Mouse (Mus musculus): Measurements from ENCODE around the gene Lrrc17. TPM values are rescaled to one million over a fixed set of nuclear protein-coding genes. Genes with fewer than 3 reads are reported as not detected.
"Not testable (repeated sequence)": the region's sequence is repeated elsewhere in the genome, so short reads cannot be mapped to it uniquely, and the experiment has no call there.

The Lrrc17 gene
- polyA plus RNA-seq, 1 experiment from 2014 or later: 14.0 TPM

- H3K9me3 ChIP-seq (ENCODE audit: control insufficient read depth, low read length): no peaks in the 10 kb centered on the region
- H3K27me3 ChIP-seq (ENCODE audit: control insufficient read depth, insufficient read depth, low read length): no peaks in the 10 kb centered on the region
- H3K4me2 ChIP-seq: no peak overlapping the region
- H3K4me1 ChIP-seq (ENCODE audit: control insufficient read depth, insufficient read depth, low read length): no peaks in the 10 kb centered on the region
- ATAC-seq (ENCODE audit: low FRiP score) (no peak), DNase-seq (ENCODE audit: low spot score, missing footprints) (peak; percentile 75)
- H3K36me3 ChIP-seq (ENCODE audit: control insufficient read depth, insufficient read depth, low read length): no peaks in the 10 kb centered on the region
- WGBS: 91% methylated on average over 3 of the region's 3 CpGs
- H3K9ac ChIP-seq (ENCODE audit: low read length): no peak overlapping the region
- H3K4me3 ChIP-seq (ENCODE audit: low read depth, low read length): no peak overlapping the region
- H3K27ac ChIP-seq (ENCODE audit: low read depth, low read length): no peak overlapping the region
Observed at GRCm38 (mm10) chr5:21578136-21578535, 34.8 kb downstream of the Lrrc17 start.

GRCm38 (mm10) chr5:21586763-21587162, 43.4 kb downstream of the Lrrc17 start:
- Histone ChIP-seq H3K27me3 (ENCODE audit: control insufficient read depth, insufficient read depth, low read length) (no peaks in the 10 kb centered on the region), H3K4me1 (ENCODE audit: control insufficient read depth, insufficient read depth, low read length) (no peaks in the 10 kb centered on the region), H3K9ac (ENCODE audit: low read length) (no peak overlapping the region), H3K9me3 (ENCODE audit: control insufficient read depth, low read length) (no peaks in the 10 kb centered on the region), H3K4me2 (no peak overlapping the region), H3K4me3 (ENCODE audit: low read depth, low read length) (no peak overlapping the region), H3K27ac (ENCODE audit: low read depth, low read length) (no peak overlapping the region), H3K36me3 (ENCODE audit: control insufficient read depth, insufficient read depth, low read length) (no peaks in the 10 kb centered on the region)
- 57% methylated on average over 6 of the region's 6 CpGs for WGBS
- DNase-seq (ENCODE audit: low spot score, missing footprints): peak; percentile 89
- ATAC-seq (ENCODE audit: low FRiP score): no peak

GRCm38 (mm10) chr5:21587683-21588082, 44.3 kb downstream of the Lrrc17 start:
- H3K4me2 ChIP-seq: no peak overlapping the region
- no peaks in the 10 kb centered on the region for H3K4me1 ChIP-seq (ENCODE audit: control insufficient read depth, insufficient read depth, low read length)
- ATAC-seq (ENCODE audit: low FRiP score): no peak
- H3K4me3 ChIP-seq (ENCODE audit: low read depth, low read length): no peak overlapping the region
- no peaks in the 10 kb centered on the region for H3K36me3 ChIP-seq (ENCODE audit: control insufficient read depth, insufficient read depth, low read length)
- H3K9ac ChIP-seq (ENCODE audit: low read length): no peak overlapping the region
- WGBS: 77% methylated on average over 7 of the region's 7 CpGs
- H3K9me3 ChIP-seq (ENCODE audit: control insufficient read depth, low read length): no peaks in the 10 kb centered on the region
- no peaks in the 10 kb centered on the region for H3K27me3 ChIP-seq (ENCODE audit: control insufficient read depth, insufficient read depth, low read length)
- no peak overlapping the region for H3K27ac ChIP-seq (ENCODE audit: low read depth, low read length)
- no peak for DNase-seq (ENCODE audit: low spot score, missing footprints)

GRCm38 (mm10) chr5:21588220-21588619, 44.9 kb downstream of the Lrrc17 start:
- DNase-seq (ENCODE audit: low spot score, missing footprints): no peak
- Histone ChIP-seq H3K4me1 (ENCODE audit: control insufficient read depth, insufficient read depth, low read length) (no peaks in the 10 kb centered on the region), H3K27ac (ENCODE audit: low read depth, low read length) (no peak overlapping the region), H3K27me3 (ENCODE audit: control insufficient read depth, insufficient read depth, low read length) (no peaks in the 10 kb centered on the region), H3K4me3 (ENCODE audit: low read depth, low read length) (no peak overlapping the region), H3K4me2 (no peak overlapping the region), H3K9ac (ENCODE audit: low read length) (no peak overlapping the region), H3K9me3 (ENCODE audit: control insufficient read depth, low read length) (no peaks in the 10 kb centered on the region), H3K36me3 (ENCODE audit: control insufficient read depth, insufficient read depth, low read length) (no peaks in the 10 kb centered on the region)
- 90% methylated on average over 13 of the region's 13 CpGs for WGBS
- ATAC-seq (ENCODE audit: low FRiP score): no peak

GRCm38 (mm10) chr5:21592106-21592505, 48.7 kb downstream of the Lrrc17 start:
- H3K27me3 ChIP-seq (ENCODE audit: control insufficient read depth, insufficient read depth, low read length): no peaks in the 10 kb centered on the region
- H3K36me3 ChIP-seq (ENCODE audit: control insufficient read depth, insufficient read depth, low read length): no peaks in the 10 kb centered on the region
- no peak for DNase-seq (ENCODE audit: low spot score, missing footprints)
- 83% methylated on average over 2 of the region's 2 CpGs for WGBS
- H3K9me3 ChIP-seq (ENCODE audit: control insufficient read depth, low read length): no peaks in the 10 kb centered on the region
- H3K4me3 ChIP-seq (ENCODE audit: low read depth, low read length): no peak overlapping the region
- no peak overlapping the region for H3K4me2 ChIP-seq
- no peak overlapping the region for H3K9ac ChIP-seq (ENCODE audit: low read length)
- no peak overlapping the region for H3K27ac ChIP-seq (ENCODE audit: low read depth, low read length)
- no peaks in the 10 kb centered on the region for H3K4me1 ChIP-seq (ENCODE audit: control insufficient read depth, insufficient read depth, low read length)
- ATAC-seq (ENCODE audit: low FRiP score): no peak

GRCm38 (mm10) chr5:21593201-21593709, 49.9 kb downstream of the Lrrc17 start:
- no peaks in the 10 kb centered on the region for H3K4me1 ChIP-seq (ENCODE audit: control insufficient read depth, insufficient read depth, low read length)
- no peak overlapping the region for H3K4me2 ChIP-seq
- H3K9me3 ChIP-seq (ENCODE audit: control insufficient read depth, low read length): no peaks in the 10 kb centered on the region
- no peak for DNase-seq (ENCODE audit: low spot score, missing footprints)
- no peak overlapping the region for H3K9ac ChIP-seq (ENCODE audit: low read length)
- WGBS: 91% methylated on average over 9 of the region's 9 CpGs
- ATAC-seq (ENCODE audit: low FRiP score): no peak
- H3K27me3 ChIP-seq (ENCODE audit: control insufficient read depth, insufficient read depth, low read length): no peaks in the 10 kb centered on the region
- H3K27ac ChIP-seq (ENCODE audit: low read depth, low read length): no peak overlapping the region
- no peak overlapping the region for H3K4me3 ChIP-seq (ENCODE audit: low read depth, low read length)
- no peaks in the 10 kb centered on the region for H3K36me3 ChIP-seq (ENCODE audit: control insufficient read depth, insufficient read depth, low read length)

GRCm38 (mm10) chr5:21599536-21599935, 56.2 kb downstream of the Lrrc17 start:
- not testable (repeated sequence) for H3K4me2 ChIP-seq; H3K4me3 ChIP-seq (ENCODE audit: low read depth, low read length); ATAC-seq (ENCODE audit: low FRiP score); H3K27me3 ChIP-seq (ENCODE audit: control insufficient read depth, insufficient read depth, low read length); H3K27ac ChIP-seq (ENCODE audit: low read depth, low read length); H3K36me3 ChIP-seq (ENCODE audit: control insufficient read depth, insufficient read depth, low read length); DNase-seq (ENCODE audit: low spot score, missing footprints); H3K4me1 ChIP-seq (ENCODE audit: control insufficient read depth, insufficient read depth, low read length); H3K9ac ChIP-seq (ENCODE audit: low read length); H3K9me3 ChIP-seq (ENCODE audit: control insufficient read depth, low read length)
- WGBS: 83% methylated on average over 2 of the region's 2 CpGs

GRCm38 (mm10) chr5:21599961-21600360, 56.6 kb downstream of the Lrrc17 start:
- Histone ChIP-seq H3K9ac (ENCODE audit: low read length) (no peak overlapping the region), H3K4me3 (ENCODE audit: low read depth, low read length) (no peak overlapping the region), H3K27ac (ENCODE audit: low read depth, low read length) (no peak overlapping the region), H3K27me3 (ENCODE audit: control insufficient read depth, insufficient read depth, low read length) (no peaks in the 10 kb centered on the region), H3K4me2 (no peak overlapping the region), H3K36me3 (ENCODE audit: control insufficient read depth, insufficient read depth, low read length) (no peaks in the 10 kb centered on the region), H3K4me1 (ENCODE audit: control insufficient read depth, insufficient read depth, low read length) (no peaks in the 10 kb centered on the region), H3K9me3 (ENCODE audit: control insufficient read depth, low read length) (no peaks in the 10 kb centered on the region)
- no peak for DNase-seq (ENCODE audit: low spot score, missing footprints)
- 92% methylated on average over 4 of the region's 4 CpGs for WGBS
- ATAC-seq (ENCODE audit: low FRiP score): no peak

GRCm38 (mm10) chr5:21605936-21606335, 62.6 kb downstream of the Lrrc17 start:
- Histone ChIP-seq H3K4me3 (ENCODE audit: low read depth, low read length) (no peak overlapping the region), H3K27ac (ENCODE audit: low read depth, low read length) (no peak overlapping the region), H3K27me3 (ENCODE audit: control insufficient read depth, insufficient read depth, low read length) (no peaks in the 10 kb centered on the region), H3K9ac (ENCODE audit: low read length) (no peak overlapping the region), H3K36me3 (ENCODE audit: control insufficient read depth, insufficient read depth, low read length) (no peaks in the 10 kb centered on the region), H3K4me1 (ENCODE audit: control insufficient read depth, insufficient read depth, low read length) (no peaks in the 10 kb centered on the region), H3K9me3 (ENCODE audit: control insufficient read depth, low read length) (no peaks in the 10 kb centered on the region), H3K4me2 (no peak overlapping the region)
- no peak for DNase-seq (ENCODE audit: low spot score, missing footprints)
- 76% methylated on average over 6 of the region's 6 CpGs for WGBS
- ATAC-seq (ENCODE audit: low FRiP score): no peak

Measured in midbrain, embryonic 11.5 days (tissue).